Mouse (Mus musculus) lung, embryonic 16.5 days (tissue): ENCODE data around the gene Nr1h4. TPM values are rescaled to one million over a fixed set of nuclear protein-coding genes. Genes with fewer than 3 reads are reported as not detected.
"Not testable (repeated sequence)": the region's sequence is repeated elsewhere in the genome, so short reads cannot be mapped to it uniquely, and the experiment has no call there.

Experiments used
- ATAC-seq: fragments of 200-750 bp; cut with Nextera tagmentation; 2 replicates; pipeline ENCODE4 v1.8.0; 2017; ENCODE audit warnings: low read depth, mild to moderate bottlenecking, moderate library complexity
- H3K27ac ChIP-seq: fragments of 300-500 bp; sonication (generic); 2 replicates; pipeline ENCODE4 v1.5.1; 2014; ENCODE audit warnings: mild to moderate bottlenecking, control low read depth, low read length
- H3K27me3 ChIP-seq: fragments of 300-500 bp; sonication (generic); 2 replicates; pipeline ENCODE4 v1.6.1; 2014; ENCODE audit warnings: low read depth, low read length, mixed read lengths; ENCODE audit not compliant: control insufficient read depth, insufficient read depth
- H3K36me3 ChIP-seq: fragments of 300-500 bp; sonication (generic); 2 replicates; pipeline ENCODE4 v1.6.1; 2014; ENCODE audit warnings: low read length; ENCODE audit not compliant: control insufficient read depth, insufficient read depth
- H3K4me1 ChIP-seq: fragments of 300-500 bp; sonication (generic); replicated peaks from 2 replicates; pipeline ENCODE4 v1.6.1; 2014; ENCODE audit warnings: low read length, mixed read lengths; ENCODE audit not compliant: control insufficient read depth, insufficient read depth
- H3K4me2 ChIP-seq: fragments of 300-500 bp; sonication (generic); 2 replicates; pipeline ENCODE4 v1.6.1; 2014; ENCODE audit warnings: low read depth, low read length, control low read depth
- H3K4me3 ChIP-seq: fragments of 300-500 bp; sonication (generic); 2 replicates; pipeline ENCODE4 v1.5.1; 2014; ENCODE audit warnings: mild to moderate bottlenecking, low read length, control low read depth
- H3K9ac ChIP-seq: fragments of 300-500 bp; sonication (generic); 2 replicates; pipeline ENCODE4 v1.6.1; 2014; ENCODE audit warnings: low read length, control low read depth
- H3K9me3 ChIP-seq: fragments of 300-500 bp; sonication (generic); 2 replicates; pipeline ENCODE4 v1.6.1; 2016; ENCODE audit warnings: low read length; ENCODE audit not compliant: control insufficient read depth
- WGBS: fragments of 180-500 bp; shearing (Covaris S2); extraction: QIAGEN DNeasy Blood & Tissue Kit; methylation state at CpG from one replicate; pipeline ENCODE4 v1.1.7; 2014; 5-methylcytosine and 5-hydroxymethylcytosine counted together
- polyA plus RNA-seq: library from polyadenylated mRNA; unstranded; fragments of >200 nt; fragmentation: Nextera tagmentation; extraction: Ambion mirVana; gene quantifications from 2 replicates; pipeline ENCODE4 v1.2.1, GENCODE M21; 2015

The Nr1h4 gene
- polyA plus RNA-seq, 1 experiment from 2014 or later, result 0.16 TPM

- H3K9ac ChIP-seq, H3K4me2 ChIP-seq, H3K27ac ChIP-seq, H3K4me3 ChIP-seq, H3K4me1 ChIP-seq, H3K36me3 ChIP-seq, H3K9me3 ChIP-seq, H3K27me3 ChIP-seq: not testable (repeated sequence)
- ATAC-seq, result peak; percentile 56; the same call in 1 of the 2 replicates
- WGBS, result 42% methylated on average over 13 of the region's 13 CpGs
These were observed 21.5 kb upstream of the Nr1h4 start for GRCm38 (mm10) chr10:89554885-89555284.

GRCm38 (mm10) chr10:89553855-89554254 lies 20.5 kb upstream of the Nr1h4 start:
- not testable (repeated sequence) for H3K36me3 ChIP-seq, ATAC-seq

GRCm38 (mm10) chr10:89553015-89553414 lies 19.6 kb upstream of the Nr1h4 start:
- Histone ChIP-seq H3K4me2 (no peak overlapping the region), H3K9me3 (no peaks in the 10 kb centered on the region), H3K27ac (no peak overlapping the region), H3K9ac (no peak overlapping the region), H3K36me3 (no peaks in the 10 kb centered on the region), H3K4me3 (no peak overlapping the region), H3K27me3 (no peaks in the 10 kb centered on the region), H3K4me1 (no peaks in the 10 kb centered on the region)
- 66% methylated on average over 5 of the region's 5 CpGs for WGBS
- no peak for ATAC-seq

More at GRCm38 (mm10) chr10:89553855-89554254, 20.5 kb upstream of the Nr1h4 start:
- not testable (repeated sequence) for H3K4me3 ChIP-seq, H3K4me2 ChIP-seq, H3K4me1 ChIP-seq, H3K9me3 ChIP-seq, H3K27ac ChIP-seq, H3K9ac ChIP-seq, H3K27me3 ChIP-seq
- 84% methylated on average over 7 of the region's 7 CpGs for WGBS

GRCm38 (mm10) chr10:89551657-89552056 lies 18.3 kb upstream of the Nr1h4 start:
- ATAC-seq, result no peak
- Histone ChIP-seq H3K27ac (no peak overlapping the region), H3K4me3 (no peak overlapping the region), H3K4me1 (no peaks in the 10 kb centered on the region), H3K36me3 (no peaks in the 10 kb centered on the region), H3K9me3 (no peaks in the 10 kb centered on the region), H3K27me3 (no peaks in the 10 kb centered on the region), H3K4me2 (no peak overlapping the region), H3K9ac (no peak overlapping the region)
- WGBS, result 63% methylated on average over 4 of the region's 4 CpGs

- no peaks in the 10 kb centered on the region for H3K27me3 ChIP-seq
- no peak overlapping the region for H3K4me3 ChIP-seq
- H3K4me1 ChIP-seq, result no peaks in the 10 kb centered on the region
- no peak overlapping the region for H3K27ac ChIP-seq
- ATAC-seq, result no peak
- H3K36me3 ChIP-seq, result no peaks in the 10 kb centered on the region
- H3K9ac ChIP-seq, result no peak overlapping the region
- H3K4me2 ChIP-seq, result no peak overlapping the region
- WGBS, result 11% methylated on average over 6 of the region's 6 CpGs
- H3K9me3 ChIP-seq, result no peaks in the 10 kb centered on the region
These were observed 14.6 kb upstream of the Nr1h4 start for GRCm38 (mm10) chr10:89548028-89548427.

GRCm38 (mm10) chr10:89546989-89547388 lies 13.6 kb upstream of the Nr1h4 start:
- 46% methylated on average over 2 of the region's 2 CpGs for WGBS
- no peak overlapping the region for H3K9ac ChIP-seq

GRCm38 (mm10) chr10:89543867-89544266 lies 10.5 kb upstream of the Nr1h4 start:
- Histone ChIP-seq H3K4me1 (no peaks in the 10 kb centered on the region), H3K27me3 (no peaks in the 10 kb centered on the region), H3K27ac (no peak overlapping the region), H3K4me2 (no peak overlapping the region), H3K9ac (no peak overlapping the region), H3K36me3 (no peaks in the 10 kb centered on the region), H3K4me3 (no peak overlapping the region), H3K9me3 (no peaks in the 10 kb centered on the region)
- ATAC-seq, result no peak
- WGBS, result 52% methylated on average over 6 of the region's 6 CpGs

More at GRCm38 (mm10) chr10:89546989-89547388, 13.6 kb upstream of the Nr1h4 start:
- Histone ChIP-seq H3K27me3 (no peaks in the 10 kb centered on the region), H3K4me1 (no peaks in the 10 kb centered on the region), H3K4me3 (no peak overlapping the region), H3K36me3 (no peaks in the 10 kb centered on the region), H3K27ac (no peak overlapping the region), H3K4me2 (no peak overlapping the region), H3K9me3 (no peaks in the 10 kb centered on the region)
- ATAC-seq, result no peak

GRCm38 (mm10) chr10:89542321-89542720 lies 8.9 kb upstream of the Nr1h4 start:
- Histone ChIP-seq H3K4me3 (no peak overlapping the region), H3K27ac (no peak overlapping the region), H3K4me2 (no peak overlapping the region), H3K4me1 (no peaks in the 10 kb centered on the region), H3K9me3 (no peaks in the 10 kb centered on the region), H3K36me3 (no peaks in the 10 kb centered on the region), H3K9ac (no peak overlapping the region), H3K27me3 (no peaks in the 10 kb centered on the region)
- ATAC-seq, result no peak
- WGBS, result 83% methylated on average over 3 of the region's 3 CpGs

- 71% methylated on average over 5 of the region's 5 CpGs for WGBS
- no peaks in the 10 kb centered on the region for H3K36me3 ChIP-seq
- ATAC-seq, result no peak
- H3K27me3 ChIP-seq, result no peaks in the 10 kb centered on the region
- H3K4me2 ChIP-seq, result no peak overlapping the region
- H3K4me3 ChIP-seq, result no peak overlapping the region
- H3K9ac ChIP-seq, result no peak overlapping the region
- no peaks in the 10 kb centered on the region for H3K9me3 ChIP-seq
- peaks cover 16% of the 10 kb centered on the region for H3K4me1 ChIP-seq
- no peak overlapping the region for H3K27ac ChIP-seq
These were observed 934 bp downstream of the Nr1h4 start for GRCm38 (mm10) chr10:89532451-89532850.

- Histone ChIP-seq H3K27me3 (no peaks in the 10 kb centered on the region), H3K27ac (no peak overlapping the region), H3K4me3 (no peak overlapping the region), H3K4me1 (peaks cover 16% of the 10 kb centered on the region), H3K36me3 (no peaks in the 10 kb centered on the region), H3K4me2 (no peak overlapping the region), H3K9me3 (no peaks in the 10 kb centered on the region), H3K9ac (no peak overlapping the region)
- ATAC-seq, result no peak
- 38% methylated on average over 2 of the region's 2 CpGs for WGBS
These were observed 1.4 kb downstream of the Nr1h4 start for GRCm38 (mm10) chr10:89531976-89532375.
